Mouse (Mus musculus): ENCODE results near the gene Snap91. TPM values are rescaled to one million over a fixed set of nuclear protein-coding genes. Genes with fewer than 3 reads are reported as not detected.
A peak's percentile ranks its signal among the peaks of the same experiment; 100 is the strongest.

Gene Snap91
- polyA plus RNA-seq, 1 experiment from 2014 or later = 4.0 TPM

- Histone ChIP-seq H3K36me3 (ENCODE audit: control insufficient read depth, insufficient read depth) (no peaks in the 10 kb centered on the region), H3K27ac (ENCODE audit: low read depth, low read length) (peak overlapping the region; percentile 35; the same call in 1 of the 2 replicates), H3K27me3 (replicated peaks; ENCODE audit: control insufficient read depth, insufficient read depth, low read length) (no peaks in the 10 kb centered on the region), H3K4me2 (replicated peaks; ENCODE audit: low read depth) (no peak overlapping the region), H3K4me1 (replicated peaks; ENCODE audit: control insufficient read depth, insufficient read depth, low read length) (no peaks in the 10 kb centered on the region; the same call in 1 of the 2 replicates), H3K4me3 (ENCODE audit: low read depth, low read length) (no peak overlapping the region), H3K9ac (ENCODE audit: low read depth, low read length) (no peak overlapping the region), H3K9me3 (ENCODE audit: control insufficient read depth) (no peaks in the 10 kb centered on the region)
- TF ChIP-seq CTCF (IDR thresholded peaks at IDR 0.05; ENCODE audit: low read depth) = no peak
- no peak for ATAC-seq
- 53% methylated on average over 9 of the region's 9 CpGs for whole genome bisulfite sequencing
Measured at GRCm38 (mm10) chr9:86734795-86735194, 145.7 kb downstream of the Snap91 start.

GRCm38 (mm10) chr9:86734357-86734756, 146.1 kb downstream of the Snap91 start:
- Histone ChIP-seq H3K9ac (ENCODE audit: low read depth, low read length) (no peak overlapping the region), H3K4me3 (ENCODE audit: low read depth, low read length) (no peak overlapping the region), H3K36me3 (ENCODE audit: control insufficient read depth, insufficient read depth) (no peaks in the 10 kb centered on the region), H3K4me1 (replicated peaks; ENCODE audit: control insufficient read depth, insufficient read depth, low read length) (no peaks in the 10 kb centered on the region; the same call in 1 of the 2 replicates), H3K27ac (ENCODE audit: low read depth, low read length) (no peak overlapping the region), H3K27me3 (replicated peaks; ENCODE audit: control insufficient read depth, insufficient read depth, low read length) (no peaks in the 10 kb centered on the region), H3K9me3 (ENCODE audit: control insufficient read depth) (no peaks in the 10 kb centered on the region), H3K4me2 (replicated peaks; ENCODE audit: low read depth) (no peak overlapping the region)
- peak; percentile 71; the same call in 1 of the 2 replicates for ATAC-seq
- no peak for TF ChIP-seq CTCF (IDR thresholded peaks at IDR 0.05; ENCODE audit: low read depth)

GRCm38 (mm10) chr9:86729811-86730210, 150.6 kb downstream of the Snap91 start:
- Histone ChIP-seq H3K9ac (ENCODE audit: low read depth, low read length) (no peak overlapping the region), H3K27ac (ENCODE audit: low read depth, low read length) (no peak overlapping the region)
- 84% methylated on average over 3 of the region's 3 CpGs for WGBS

GRCm38 (mm10) chr9:86729084-86729483, 151.4 kb downstream of the Snap91 start:
- Histone ChIP-seq H3K36me3 (ENCODE audit: control insufficient read depth, insufficient read depth) (no peaks in the 10 kb centered on the region), H3K27ac (ENCODE audit: low read depth, low read length) (no peak overlapping the region), H3K4me3 (ENCODE audit: low read depth, low read length) (no peak overlapping the region), H3K4me2 (replicated peaks; ENCODE audit: low read depth) (no peak overlapping the region), H3K4me1 (replicated peaks; ENCODE audit: control insufficient read depth, insufficient read depth, low read length) (peaks cover 4% of the 10 kb centered on the region; the same call in 1 of the 2 replicates), H3K9ac (ENCODE audit: low read depth, low read length) (no peak overlapping the region), H3K27me3 (replicated peaks; ENCODE audit: control insufficient read depth, insufficient read depth, low read length) (no peaks in the 10 kb centered on the region), H3K9me3 (ENCODE audit: control insufficient read depth) (no peaks in the 10 kb centered on the region)
- WGBS = 31% methylated on average over 1 of the region's 1 CpGs
- no peak for TF ChIP-seq CTCF (IDR thresholded peaks at IDR 0.05; ENCODE audit: low read depth)
- ATAC-seq = no peak

More at GRCm38 (mm10) chr9:86729811-86730210, 150.6 kb downstream of the Snap91 start:
- Histone ChIP-seq H3K4me3 (ENCODE audit: low read depth, low read length) (no peak overlapping the region), H3K27me3 (replicated peaks; ENCODE audit: control insufficient read depth, insufficient read depth, low read length) (no peaks in the 10 kb centered on the region), H3K36me3 (ENCODE audit: control insufficient read depth, insufficient read depth) (no peaks in the 10 kb centered on the region), H3K4me2 (replicated peaks; ENCODE audit: low read depth) (no peak overlapping the region), H3K4me1 (replicated peaks; ENCODE audit: control insufficient read depth, insufficient read depth, low read length) (peaks cover 4% of the 10 kb centered on the region; the same call in 1 of the 2 replicates), H3K9me3 (ENCODE audit: control insufficient read depth) (no peaks in the 10 kb centered on the region)
- no peak for TF ChIP-seq CTCF (IDR thresholded peaks at IDR 0.05; ENCODE audit: low read depth)
- no peak for ATAC-seq

GRCm38 (mm10) chr9:86728214-86728814, 152.1 kb downstream of the Snap91 start:
- no peaks in the 10 kb centered on the region for H3K9me3 ChIP-seq (ENCODE audit: control insufficient read depth)
- peaks cover 4% of the 10 kb centered on the region; the same call in 1 of the 2 replicates for H3K4me1 ChIP-seq (replicated peaks; ENCODE audit: control insufficient read depth, insufficient read depth, low read length)
- H3K4me3 ChIP-seq (ENCODE audit: low read depth, low read length) = no peak overlapping the region
- no peaks in the 10 kb centered on the region for H3K27me3 ChIP-seq (replicated peaks; ENCODE audit: control insufficient read depth, insufficient read depth, low read length)
- H3K27ac ChIP-seq (ENCODE audit: low read depth, low read length) = peak overlapping the region; percentile 66
- WGBS = 37% methylated on average over 10 of the region's 10 CpGs
- peak; percentile 47 for ATAC-seq
- no peak for TF ChIP-seq CTCF (IDR thresholded peaks at IDR 0.05; ENCODE audit: low read depth)
- H3K9ac ChIP-seq (ENCODE audit: low read depth, low read length) = no peak overlapping the region
- H3K4me2 ChIP-seq (replicated peaks; ENCODE audit: low read depth) = peak overlapping the region; percentile 35
- no peaks in the 10 kb centered on the region for H3K36me3 ChIP-seq (ENCODE audit: control insufficient read depth, insufficient read depth)

- H3K4me3 ChIP-seq (ENCODE audit: low read depth, low read length) = no peak overlapping the region
- no peak overlapping the region for H3K27ac ChIP-seq (ENCODE audit: low read depth, low read length)
- H3K27me3 ChIP-seq (replicated peaks; ENCODE audit: control insufficient read depth, insufficient read depth, low read length) = no peaks in the 10 kb centered on the region
- H3K9ac ChIP-seq (ENCODE audit: low read depth, low read length) = no peak overlapping the region
- 90% methylated on average over 5 of the region's 5 CpGs for WGBS
- H3K4me2 ChIP-seq (replicated peaks; ENCODE audit: low read depth) = no peak overlapping the region
- H3K9me3 ChIP-seq (ENCODE audit: control insufficient read depth) = no peaks in the 10 kb centered on the region
- H3K36me3 ChIP-seq (ENCODE audit: control insufficient read depth, insufficient read depth) = no peaks in the 10 kb centered on the region
- no peak for ATAC-seq
- no peak for TF ChIP-seq CTCF (IDR thresholded peaks at IDR 0.05; ENCODE audit: low read depth)
- peaks cover 4% of the 10 kb centered on the region; the same call in 1 of the 2 replicates for H3K4me1 ChIP-seq (replicated peaks; ENCODE audit: control insufficient read depth, insufficient read depth, low read length)
Measured at GRCm38 (mm10) chr9:86726381-86726720, 154.1 kb downstream of the Snap91 start.
